Mouse (Mus musculus) CD4-positive helper T cell, adult 2 months (primary cell): ENCODE measurements around the gene Itpkc.

Source experiments
- DNase-seq: peaks from one replicate; pipeline ENCODE4 v3.0.0-alpha.2; 2012; ENCODE audit warnings: low read depth, missing footprints, low spot score

Gene Itpkc

DNA sequence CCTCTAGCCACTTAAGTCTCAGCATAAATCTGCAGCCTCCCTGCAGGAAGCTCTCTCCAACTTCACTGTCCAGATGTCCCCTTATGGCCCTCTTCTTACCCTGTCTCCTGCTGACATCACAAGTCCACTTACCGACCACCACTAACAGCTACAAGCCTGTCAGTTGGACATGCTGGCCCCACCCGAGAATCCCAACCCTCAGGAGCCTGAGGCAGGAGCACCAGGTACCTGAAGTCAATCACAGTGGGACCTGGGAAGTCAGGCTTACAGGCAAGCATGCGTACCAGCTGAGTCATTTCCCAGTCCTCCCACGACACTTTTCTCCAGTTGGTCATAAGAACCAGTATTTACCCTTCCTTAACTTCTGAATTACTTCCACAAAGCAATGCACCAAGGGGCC lies 34.7 kb downstream of the Itpkc start:
- no peak for DNase-seq

DNA sequence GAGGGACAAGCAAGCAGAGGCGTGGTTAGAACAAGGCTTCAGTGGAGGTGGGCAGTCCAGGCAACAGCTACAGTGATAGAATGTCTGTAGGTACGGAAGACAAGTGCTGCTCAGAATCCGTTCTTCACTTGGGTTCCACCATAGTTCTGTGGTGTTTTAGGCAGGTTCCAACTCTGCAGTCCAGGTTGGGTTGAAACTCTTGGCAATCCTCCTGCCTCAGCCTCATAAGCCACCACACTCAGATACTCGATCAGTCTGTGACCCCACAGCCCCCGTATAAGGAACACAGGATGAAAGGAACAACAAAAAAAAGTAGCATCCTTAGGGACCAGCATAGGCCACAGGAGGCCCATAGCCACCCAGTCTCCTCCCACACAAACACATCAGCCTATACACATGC lies 36.0 kb downstream of the Itpkc start:
- DNase-seq = no peak

DNA sequence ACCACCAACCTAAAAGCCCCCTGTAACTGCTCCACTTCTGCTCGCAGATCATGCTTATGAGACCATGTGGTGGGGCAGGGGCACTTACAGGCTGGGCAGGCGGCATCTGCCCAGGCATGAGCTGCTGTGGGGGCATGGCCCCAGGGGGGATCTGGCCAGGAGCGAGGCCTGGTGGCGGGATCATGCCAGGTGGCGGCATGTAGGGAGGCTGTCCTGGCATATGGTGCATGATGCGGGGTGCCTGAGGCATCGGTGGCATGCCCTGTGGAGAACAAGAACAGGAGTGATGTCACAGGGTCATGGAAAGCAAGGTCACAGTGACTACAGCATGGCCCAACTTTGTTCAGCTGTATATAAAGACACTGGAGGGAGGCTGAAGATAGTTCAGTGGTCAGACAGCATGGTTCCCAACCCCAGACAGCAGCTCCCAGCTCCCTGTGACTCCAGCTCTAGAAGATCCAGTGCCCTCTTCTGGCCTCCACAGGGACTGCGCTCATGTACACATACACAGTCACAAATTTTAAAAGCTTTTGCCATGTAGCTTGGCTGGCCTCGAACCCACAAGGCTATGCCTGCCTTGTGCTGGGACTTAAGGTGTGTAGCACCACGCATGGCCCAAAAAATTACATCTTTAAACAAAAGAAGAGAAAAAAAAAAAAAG lies 39.1 kb downstream of the Itpkc start:
- no peak for DNase-seq

DNA sequence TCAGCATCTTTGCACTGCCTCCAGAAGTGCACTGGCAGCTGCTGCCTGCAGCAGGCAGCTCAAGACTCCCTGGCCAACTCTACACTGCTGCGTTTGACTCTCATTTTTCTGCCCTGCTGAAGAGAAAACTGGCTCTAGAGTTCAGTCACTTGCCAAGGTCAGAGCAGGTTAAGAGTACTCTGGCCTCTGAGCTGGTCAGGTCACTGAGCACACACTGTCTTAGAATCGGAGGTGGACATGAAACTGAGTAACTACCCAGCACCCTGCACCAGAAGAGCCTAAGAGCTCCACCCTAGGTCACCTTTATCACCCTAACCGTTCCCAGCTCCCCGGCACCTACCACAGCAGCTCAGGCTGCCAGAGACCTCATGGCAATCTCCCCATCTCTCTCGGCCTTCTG lies 42.5 kb downstream of the Itpkc start:
- no peak for DNase-seq

DNA sequence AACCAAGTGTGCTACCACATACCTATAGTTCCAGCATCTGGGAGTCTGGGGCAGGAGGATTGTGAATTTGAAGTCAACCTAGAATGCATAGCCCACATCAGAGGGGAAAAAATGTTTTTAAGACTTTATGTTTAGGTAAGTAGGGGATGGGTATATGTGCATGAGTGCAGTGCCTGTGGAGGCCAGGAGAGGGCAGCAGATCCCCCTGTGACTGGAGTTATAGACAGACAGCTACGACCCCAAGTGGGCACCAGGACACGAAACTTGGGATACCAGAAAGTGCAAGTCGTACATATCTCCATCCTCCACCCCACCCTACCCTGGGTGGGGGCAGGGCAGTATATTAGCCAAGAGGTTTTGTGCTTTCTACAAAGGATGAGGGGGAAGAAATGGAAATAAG lies 43.5 kb downstream of the Itpkc start:
- peak; percentile 42 for DNase-seq

DNA sequence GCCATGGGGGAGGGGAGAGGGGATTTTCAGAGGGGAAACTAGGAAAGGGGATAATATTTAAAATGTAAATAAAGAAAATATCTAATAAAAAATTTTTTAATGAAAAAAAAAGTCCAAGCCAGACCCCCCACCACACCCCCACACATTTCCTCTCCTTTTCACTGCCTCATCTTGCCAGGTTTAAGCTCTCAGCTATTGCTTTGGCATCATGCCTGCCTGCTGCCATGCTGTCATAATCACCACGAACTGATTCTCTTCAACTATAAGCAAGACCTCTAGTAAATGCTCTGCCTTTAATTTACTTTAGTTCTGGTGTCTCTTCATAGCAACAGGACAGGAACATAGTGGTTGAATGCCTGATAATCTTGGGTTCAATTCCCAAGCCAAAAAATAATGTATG lies 46.0 kb downstream of the Itpkc start:
- no peak for DNase-seq

DNA sequence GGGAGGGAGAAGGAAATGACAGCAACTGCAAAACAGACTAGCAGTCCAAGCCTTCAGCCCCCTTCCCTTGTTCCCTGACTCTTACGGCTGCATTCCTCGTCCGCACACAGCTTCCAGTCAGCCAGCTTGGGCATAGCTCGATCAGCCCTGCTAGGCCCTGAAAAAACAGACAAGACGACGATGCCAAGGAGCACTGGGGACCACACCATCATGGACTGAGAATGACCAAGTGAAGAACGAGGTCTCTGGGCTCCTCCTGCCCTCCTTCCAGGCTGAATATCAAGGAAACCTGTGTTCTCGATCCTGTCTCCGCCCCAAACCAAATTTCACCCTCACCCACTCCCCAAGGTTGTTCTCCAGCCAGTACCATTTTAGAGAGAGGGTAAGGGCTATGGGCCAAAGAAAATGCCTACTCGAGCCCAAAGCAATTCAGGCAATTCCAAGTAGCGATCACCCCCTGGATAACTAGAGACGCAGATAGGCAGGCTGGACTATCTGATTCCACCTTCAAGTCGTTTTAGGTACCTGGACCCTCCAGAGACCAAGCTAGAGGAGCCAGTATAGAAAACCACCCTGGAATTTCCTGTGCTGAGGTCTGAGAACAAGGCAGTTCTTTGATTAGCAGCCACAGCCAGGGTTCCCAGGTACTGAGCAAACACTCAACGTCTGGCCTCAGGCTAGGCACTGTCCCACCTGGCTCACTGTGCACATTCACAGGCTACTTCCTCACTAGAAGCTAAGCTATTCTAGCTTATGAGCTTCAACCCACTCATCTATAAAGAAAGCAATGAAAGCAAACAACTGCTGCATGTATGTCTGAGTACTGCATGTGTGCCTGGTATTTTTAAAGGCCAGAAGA lies 47.4 kb downstream of the Itpkc start, which contains the start of the genes Gm21983 and Mia:
Gm21983 (minus strand) TSS at position 250 of the 859 bp plus-strand sequence.
Mia (minus strand) TSS at position 321 of the 859 bp plus-strand sequence.
- DNase-seq = no peak

DNA sequence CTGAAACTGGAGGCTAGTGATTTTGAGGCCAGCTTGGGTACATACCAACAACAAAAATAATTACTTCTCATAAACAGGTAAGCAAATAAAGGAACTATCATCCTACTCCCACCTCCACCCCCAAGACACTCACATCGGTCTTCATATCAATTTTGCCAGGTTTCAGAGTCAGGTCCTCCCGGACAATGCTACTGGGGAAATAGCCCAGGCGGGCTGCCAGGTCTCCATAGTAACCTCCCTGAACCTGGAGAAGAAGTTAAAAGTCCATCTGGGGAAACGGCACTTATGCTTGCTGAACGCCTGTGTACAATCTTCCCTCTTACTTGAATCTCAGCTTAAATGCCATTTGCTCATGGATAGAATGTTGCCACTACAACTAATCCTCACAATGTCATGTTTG lies 48.4 kb downstream of the Itpkc start:
- no peak for DNase-seq

DNA sequence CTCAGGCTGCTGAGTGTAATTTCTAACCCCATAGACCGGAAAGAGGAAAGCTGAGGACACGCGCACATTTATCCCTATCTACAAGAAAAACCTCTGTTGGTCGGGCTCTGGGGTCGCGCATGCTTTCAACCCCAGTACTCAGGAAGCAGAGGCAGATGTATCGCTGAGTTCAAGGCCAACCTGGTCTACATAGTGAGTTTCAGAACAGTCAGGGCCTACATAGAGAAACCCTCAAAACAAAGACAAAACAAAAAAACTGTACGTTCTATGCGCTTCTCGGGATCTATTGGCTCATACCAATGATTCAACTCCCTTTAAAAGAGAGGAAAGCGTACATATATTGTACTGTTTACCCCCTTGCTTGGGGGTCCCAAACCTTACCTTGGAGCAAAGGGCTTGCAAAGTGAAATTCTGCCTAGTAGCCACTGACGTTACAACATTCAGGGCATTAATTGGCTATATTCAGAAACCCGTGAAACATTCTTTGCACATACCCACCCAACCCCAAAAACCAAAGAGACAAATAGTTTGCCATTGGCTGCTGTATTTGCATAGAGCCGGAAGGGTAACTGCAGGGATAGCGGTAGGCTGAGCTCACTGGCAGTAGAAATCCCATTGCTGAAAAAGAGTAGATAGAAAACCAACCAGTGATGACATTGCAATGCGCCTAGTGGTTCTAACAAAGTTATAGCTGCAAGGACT lies 49.1 kb downstream of the Itpkc start:
- DNase-seq = no peak

DNA sequence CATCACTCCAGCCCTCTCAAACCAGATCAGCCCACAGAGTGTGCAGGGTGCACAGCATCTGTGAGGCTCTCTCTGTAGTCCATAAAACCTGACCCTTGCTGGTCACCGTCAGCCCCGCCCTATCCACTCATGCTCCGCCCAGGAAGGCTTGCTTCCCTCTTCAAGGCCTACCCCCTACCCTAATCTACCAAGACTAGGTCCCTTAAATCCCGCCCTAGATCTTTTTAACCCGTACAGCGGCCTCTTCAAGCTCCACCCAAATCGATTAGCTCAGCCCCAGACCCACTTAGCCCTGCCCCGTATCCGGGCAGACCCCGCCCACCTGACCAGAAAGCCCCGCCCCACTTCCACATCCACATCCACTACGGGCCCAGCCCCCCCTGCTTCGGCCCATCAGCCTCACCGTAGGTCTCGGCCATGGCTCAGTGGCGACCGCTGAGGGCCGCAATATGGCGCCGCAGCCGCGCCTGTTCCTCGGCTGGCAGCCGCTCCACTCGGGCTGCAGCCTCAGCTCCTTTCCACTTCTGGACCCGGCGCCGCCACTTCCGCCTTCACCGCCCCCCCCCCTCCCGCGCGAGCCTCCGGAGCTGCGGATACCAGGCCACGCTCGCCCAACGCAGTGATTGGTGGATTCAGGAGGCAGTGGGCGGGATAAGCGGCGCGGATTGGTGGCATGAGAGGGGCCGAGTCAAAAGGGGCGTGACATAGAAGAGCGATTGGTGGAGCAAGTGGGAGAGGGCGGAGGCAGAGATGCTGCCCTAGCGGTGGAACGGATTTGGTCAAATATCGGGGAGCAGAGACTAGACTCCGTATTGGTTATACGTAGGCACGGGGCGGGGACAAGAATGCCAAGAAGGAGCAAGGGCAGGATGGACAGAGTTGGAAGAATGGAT lies 49.9 kb downstream of the Itpkc start, which contains the start of gene Rab4b:
Rab4b (minus strand) TSS at position 573 of the 893 bp plus-strand sequence.
- peak; percentile 100 for DNase-seq

DNA sequence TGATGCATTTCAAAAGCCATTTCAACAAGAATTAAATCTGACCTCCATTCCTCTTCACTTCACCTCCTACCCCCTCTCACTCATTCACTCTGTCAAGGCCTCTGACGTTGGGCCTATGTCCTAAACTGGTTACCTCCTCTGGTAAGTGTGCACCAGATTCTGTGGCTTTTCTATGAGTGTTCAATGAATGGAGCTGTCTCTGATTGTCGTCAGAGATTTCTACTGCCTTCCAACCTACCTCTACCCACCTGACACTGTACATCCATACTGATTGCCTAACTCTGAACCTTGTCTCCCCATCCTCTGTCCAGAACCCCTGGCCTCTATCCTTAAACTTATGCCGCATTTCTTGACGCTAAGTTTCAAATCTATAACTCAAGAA lies 50.5 kb downstream of the Itpkc start:
- peak; percentile 58 for DNase-seq

DNA sequence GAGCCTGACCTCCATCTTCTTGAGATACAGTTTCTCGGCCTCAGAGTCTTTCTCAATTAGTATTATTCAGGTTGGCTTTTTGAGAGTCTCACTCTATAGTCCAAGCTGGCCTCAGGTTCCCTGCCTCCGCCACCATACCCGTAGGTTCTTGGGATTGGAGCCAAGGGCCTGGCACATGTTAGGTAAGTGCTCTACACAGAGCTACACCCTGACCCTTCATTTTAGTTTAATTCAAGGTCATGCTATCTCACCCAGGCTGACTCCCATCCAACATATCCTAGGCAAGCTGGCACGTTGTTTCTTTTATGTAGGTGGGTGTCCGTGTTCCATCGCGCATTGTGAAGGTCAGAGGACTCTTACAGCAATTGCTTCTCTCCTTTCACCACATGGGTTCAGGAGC lies 53.6 kb downstream of the Itpkc start:
- DNase-seq = no peak

DNA sequence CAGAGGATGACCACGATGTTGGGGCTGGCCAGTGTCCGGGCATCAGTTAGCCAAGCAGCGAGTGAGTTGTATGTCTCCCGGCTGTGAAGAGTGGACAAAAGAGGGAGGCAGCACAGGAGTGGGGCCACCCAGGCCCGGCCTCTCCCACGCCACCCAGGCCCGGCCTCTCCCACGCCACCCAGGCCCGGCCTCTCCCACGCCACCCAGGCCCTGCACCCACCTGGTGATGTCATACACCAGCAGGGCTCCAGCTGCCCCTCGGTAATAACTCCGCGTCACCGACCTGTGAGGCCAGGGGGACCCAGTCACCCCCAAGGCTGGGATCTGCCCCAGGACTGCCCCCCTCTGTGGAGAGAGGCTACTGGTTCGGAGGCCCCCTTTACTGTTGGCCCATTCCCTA lies 54.0 kb downstream of the Itpkc start:
- DNase-seq = no peak

DNA sequence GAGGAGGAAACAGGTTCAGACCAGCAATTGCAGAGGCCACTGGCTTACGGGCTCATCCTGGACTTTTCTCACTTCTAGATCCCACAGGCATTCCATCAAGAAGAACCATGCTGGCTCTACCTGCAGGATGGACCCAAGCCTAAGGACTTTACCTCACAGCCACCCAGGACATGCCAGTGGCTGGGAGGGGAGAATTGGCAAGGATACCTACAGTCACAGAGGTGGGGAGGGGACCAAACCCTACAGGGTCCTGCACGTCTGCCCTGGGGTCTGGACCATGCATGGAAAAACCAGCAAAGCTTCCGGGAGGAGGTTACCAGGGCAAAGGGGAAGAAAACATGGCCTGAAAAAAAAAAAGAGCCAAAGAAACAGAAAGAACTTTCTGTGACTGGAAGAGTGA lies 57.5 kb downstream of the Itpkc start:
- DNase-seq = no peak

DNA sequence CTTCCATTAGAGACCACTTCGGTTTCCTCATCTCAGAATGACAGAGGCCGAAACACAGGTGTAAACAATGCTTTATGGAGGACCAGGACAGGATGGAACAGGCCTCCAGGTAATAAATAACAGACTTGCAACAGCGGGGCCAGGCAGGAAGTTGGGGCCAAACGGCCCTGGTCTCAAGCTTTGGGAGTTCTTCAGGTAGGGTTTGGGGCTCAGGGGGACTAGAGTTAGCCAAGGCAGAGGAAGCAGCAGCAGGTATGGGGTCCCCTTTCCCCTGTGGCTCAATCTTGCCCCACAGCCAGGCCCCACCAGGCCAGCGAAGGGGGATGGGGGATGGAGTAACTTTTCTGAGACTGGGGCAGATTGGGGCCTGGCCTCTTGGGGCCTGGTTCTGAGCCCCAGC lies 60.1 kb downstream of the Itpkc start:
- DNase-seq = no peak

DNA sequence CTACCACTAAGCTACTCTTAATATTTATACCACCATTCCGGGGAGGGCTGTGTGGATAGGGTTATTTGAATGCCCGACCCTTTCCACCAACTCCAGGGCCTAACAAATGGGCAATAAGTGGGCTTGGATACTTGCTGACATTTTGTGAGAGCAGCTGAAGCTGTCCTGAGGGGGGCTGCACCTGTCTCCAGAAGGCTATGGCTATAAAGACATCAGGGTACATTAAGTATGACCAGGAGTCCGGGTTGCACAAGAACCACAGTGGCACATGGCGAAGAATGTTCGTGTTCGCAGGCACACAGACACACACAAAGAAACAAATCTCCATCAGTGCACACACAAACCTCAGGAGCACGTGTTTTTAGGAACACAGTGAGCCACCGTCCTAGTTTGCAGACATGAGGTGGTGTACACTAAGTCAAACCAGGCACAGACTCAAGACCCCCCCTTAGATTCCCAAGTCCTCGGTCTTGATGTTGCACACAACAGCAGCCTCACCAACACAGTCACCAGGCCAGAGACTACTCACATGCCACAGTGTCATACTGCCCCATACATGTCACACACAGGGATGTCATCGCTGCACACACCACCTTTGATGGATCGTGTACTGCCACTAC lies 60.9 kb downstream of the Itpkc start:
- DNase-seq = no peak

DNA sequence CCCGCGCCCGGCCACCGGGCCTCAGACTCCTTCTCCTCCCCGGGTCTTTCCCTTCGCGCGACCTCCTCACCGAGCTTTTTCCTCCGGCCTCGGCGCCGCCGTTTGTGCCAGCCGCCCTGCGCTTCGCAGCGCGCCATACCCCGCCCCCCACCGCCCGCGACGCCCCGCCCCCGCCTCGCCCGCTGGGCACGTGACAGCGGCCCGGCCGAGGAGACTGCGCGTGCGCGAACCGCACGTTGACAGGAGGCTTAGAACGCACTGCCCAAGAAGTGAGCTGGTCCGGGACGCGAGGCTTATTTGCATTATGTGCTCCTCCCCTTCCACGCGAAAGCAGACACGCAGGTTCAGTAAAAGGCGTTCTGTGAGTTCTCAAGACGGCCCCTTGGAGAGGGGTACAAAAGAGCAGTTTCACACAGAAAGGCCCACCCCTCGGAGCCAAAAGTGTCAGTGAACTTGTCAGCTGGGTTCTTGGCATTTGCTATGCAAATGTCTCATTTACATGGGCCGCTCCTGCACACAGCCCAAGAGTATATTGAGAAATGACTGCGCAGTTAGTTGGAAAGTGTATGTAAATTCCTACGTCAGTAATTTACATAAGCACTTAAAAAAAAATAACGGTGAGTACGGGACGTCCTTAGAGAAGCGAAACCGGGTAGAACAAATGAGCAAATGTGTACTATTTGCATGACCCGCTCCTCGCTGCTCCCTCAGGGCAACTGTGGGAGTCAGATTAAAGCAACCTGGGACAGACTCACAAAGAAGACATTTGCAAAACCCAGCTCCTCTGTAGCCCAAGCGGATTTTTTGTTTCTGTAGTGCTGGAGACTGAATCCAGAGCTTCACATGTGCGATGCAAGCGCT lies 61.6 kb downstream of the Itpkc start, which contains the start of gene Egln2:
Egln2 (minus strand) TSS at position 189 of the 861 bp plus-strand sequence.
- DNase-seq = peak; percentile 97

DNA sequence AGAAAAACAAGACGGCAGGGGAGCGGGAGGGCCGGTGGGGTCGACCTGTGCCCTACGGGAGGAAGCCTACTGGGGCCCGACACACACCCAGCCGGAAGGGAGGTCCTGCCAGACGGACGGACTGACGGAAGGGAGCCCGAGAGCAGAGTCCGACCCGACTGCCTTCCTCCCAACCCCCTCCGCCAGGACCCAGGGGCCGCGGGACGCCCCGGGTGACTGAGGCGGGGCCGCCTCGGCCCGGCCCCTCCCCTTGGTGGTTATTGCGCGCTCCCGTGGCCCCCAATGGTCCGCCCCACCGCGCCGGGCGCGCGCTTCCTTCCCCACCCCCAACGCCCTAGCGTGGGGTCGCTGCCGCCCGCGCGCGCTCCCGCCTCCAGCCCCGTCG lies 62.2 kb downstream of the Itpkc start:
- DNase-seq = peak; percentile 89

DNA sequence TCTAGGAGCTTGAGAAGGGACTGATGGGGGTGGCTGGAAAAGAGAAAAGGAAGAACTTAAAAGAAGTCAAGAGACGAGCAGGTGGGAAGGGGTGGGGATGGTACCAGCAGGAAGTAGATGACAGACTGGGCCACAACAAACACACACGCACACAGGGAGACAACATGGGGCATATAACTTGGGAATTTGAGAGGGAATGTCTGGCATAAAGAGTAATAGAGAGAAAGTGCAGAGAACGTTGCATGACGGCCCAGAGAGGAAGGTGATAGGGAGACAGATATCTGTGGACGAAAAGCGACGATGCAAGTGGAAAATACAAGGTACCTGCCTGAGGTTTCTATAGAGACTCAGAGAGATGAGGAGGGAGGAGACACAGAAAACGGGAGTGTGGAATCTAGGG lies 62.8 kb downstream of the Itpkc start:
- peak; percentile 44 for DNase-seq
